Mouse (Mus musculus) CH12.LX (cell line): Measurements from ENCODE around the gene Fhit.

Experiments used
- CHD2 ChIP-seq: IDR thresholded peaks from 2 replicates; pipeline ENCODE4 v1.6.1; 2011; ENCODE audit warnings: low read length, improper control_type of control experiment
- CTCF ChIP-seq, 2 experiments: IDR thresholded peaks in 1 of 2; conservative IDR thresholded peaks in 1 of 2; 2 replicates each; pipeline ENCODE4 v1.5.1; 2011 to 2012; ENCODE audit warnings: low read depth in 2 of 2, low read length in 2 of 2, improper control_type of control experiment in 1 of 2, inconsistent platforms in 1 of 2, mild to moderate bottlenecking in 1 of 2, moderate library complexity in 1 of 2
- JUN ChIP-seq: IDR thresholded peaks from 2 replicates; pipeline ENCODE4 v1.6.1; 2011; ENCODE audit warnings: low read depth, mild to moderate bottlenecking, low read length, improper control_type of control experiment, moderate library complexity; ENCODE audit not compliant: insufficient read depth
- MAX ChIP-seq: IDR thresholded peaks from 2 replicates; pipeline ENCODE4 v1.6.1; 2011; ENCODE audit warnings: low read length, improper control_type of control experiment
- MAZ ChIP-seq: IDR thresholded peaks from 2 replicates; pipeline ENCODE4 v1.6.1; 2012; ENCODE audit warnings: low read depth, mild to moderate bottlenecking, inconsistent platforms, low read length, improper control_type of control experiment, moderate library complexity
- POLR2A ChIP-seq: IDR thresholded peaks from 2 replicates; pipeline ENCODE4 v1.6.1; 2011; ENCODE audit warnings: low read depth, mild to moderate bottlenecking, improper control_type of control experiment, low read length
- TCF12 ChIP-seq: IDR thresholded peaks from 2 replicates; pipeline ENCODE4 v1.6.1; 2014; ENCODE audit warnings: low read depth, mild to moderate bottlenecking, inconsistent platforms, low read length, improper control_type of control experiment
- USF1 ChIP-seq: IDR thresholded peaks from 2 replicates; pipeline ENCODE4 v1.6.1; 2014; ENCODE audit warnings: low read depth, mild to moderate bottlenecking, inconsistent platforms, low read length, improper control_type of control experiment
- ZC3H11A ChIP-seq: IDR thresholded peaks from 2 replicates; pipeline ENCODE4 v1.6.1; 2012; ENCODE audit warnings: low read depth, mild to moderate bottlenecking, inconsistent platforms, low read length, improper control_type of control experiment
- ZMIZ1 ChIP-seq: IDR thresholded peaks from 2 replicates; pipeline ENCODE4 v1.6.1; 2012; ENCODE audit warnings: low read depth, mild to moderate bottlenecking, inconsistent platforms, low read length, improper control_type of control experiment

GRCm38 (mm10) chr14:10554755-10555154, 607.1 kb downstream of the Fhit start:
- TF ChIP-seq CTCF (conservative IDR thresholded peaks at IDR 0.05 in 1 of 2, IDR thresholded peaks at IDR 0.05 in 1 of 2; ENCODE audit: low read depth in 2 of 2, low read length in 2 of 2), result no peak
- no peak for TF ChIP-seq ZC3H11A
- no peak for TF ChIP-seq MAX
- no peak for TF ChIP-seq ZMIZ1
- TF ChIP-seq CHD2, result no peak
- no peak for TF ChIP-seq MAZ
- no peak for TF ChIP-seq TCF12
- no peak for TF ChIP-seq JUN
- no peak for TF ChIP-seq POLR2A
- no peak for TF ChIP-seq USF1
